Mouse (Mus musculus): ENCODE results near the gene Abcc8.

DNA sequence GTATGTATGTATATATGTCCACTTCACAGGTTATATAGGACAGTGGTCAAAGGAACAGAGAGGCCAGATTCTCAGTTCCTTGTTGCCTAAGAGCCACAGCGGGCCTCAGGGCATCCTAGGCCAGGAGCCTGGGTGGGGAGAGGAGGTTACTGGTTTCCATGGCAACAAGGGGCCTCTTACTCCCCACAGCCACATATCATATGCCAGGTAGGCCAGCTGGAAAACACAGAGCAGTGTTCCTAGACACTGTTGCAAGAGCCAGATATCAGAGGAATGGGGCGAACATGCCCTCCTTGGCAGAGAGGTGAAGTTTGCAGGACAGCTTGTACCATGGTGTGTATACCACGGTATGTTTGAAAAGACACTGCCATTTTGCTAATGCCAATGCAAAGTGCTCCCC is 66.4 kb downstream of the Abcc8 start:
- TF ChIP-seq CTCF (IDR thresholded peaks at IDR 0.05; ENCODE audit: borderline replicate concordance, control insufficient read depth, extremely low read depth, insufficient read depth, low read length, poor library complexity) (no peak), POLR2A (IDR thresholded peaks at IDR 0.05; ENCODE audit: control insufficient read depth, extremely low read depth, insufficient read depth, low read length, poor library complexity) (no peak)

All from thymus, adult 2 months (tissue).